Mouse (Mus musculus) limb, embryonic 15.5 days (tissue): ENCODE results near the gene St8sia1. TPM values are rescaled to one million over a fixed set of nuclear protein-coding genes. Genes with fewer than 3 reads are reported as not detected.

Experiments used
- ATAC-seq: fragments of 200-750 bp; cut with Nextera tagmentation; 2 replicates; pipeline ENCODE4 v1.8.0; 2017; ENCODE audit warnings: low read depth, moderate TSS enrichment; ENCODE audit not compliant: insufficient number of reproducible peaks, low FRiP score, low TSS enrichment
- H3K27ac ChIP-seq: fragments of 300-500 bp; sonication (generic); 2 replicates; pipeline ENCODE4 v1.5.1; 2015; ENCODE audit warnings: moderate library complexity, mild to moderate bottlenecking, inconsistent platforms
- H3K27me3 ChIP-seq: fragments of 300-500 bp; sonication (generic); 2 replicates; pipeline ENCODE4 v1.6.1; 2015; ENCODE audit warnings: inconsistent platforms
- H3K36me3 ChIP-seq: fragments of 300-500 bp; sonication (generic); 2 replicates; pipeline ENCODE4 v1.6.1; 2015; ENCODE audit warnings: inconsistent platforms
- H3K4me1 ChIP-seq: fragments of 300-500 bp; sonication (generic); 2 replicates; pipeline ENCODE4 v1.6.1; 2015; ENCODE audit warnings: inconsistent platforms
- H3K4me2 ChIP-seq: fragments of 300-500 bp; sonication (generic); 2 replicates; pipeline ENCODE4 v1.6.1; 2015; ENCODE audit warnings: mild to moderate bottlenecking, inconsistent platforms
- H3K4me3 ChIP-seq: fragments of 300-500 bp; sonication (generic); 2 replicates; pipeline ENCODE4 v1.5.1; 2015; ENCODE audit warnings: mild to moderate bottlenecking, inconsistent platforms
- H3K9ac ChIP-seq: fragments of 300-500 bp; sonication (generic); 2 replicates; pipeline ENCODE4 v1.6.1; 2015; ENCODE audit warnings: inconsistent platforms
- H3K9me3 ChIP-seq: fragments of 300-500 bp; sonication (generic); 2 replicates; pipeline ENCODE4 v1.6.1; 2016; ENCODE audit warnings: inconsistent platforms
- WGBS: fragments of 180-500 bp; shearing (Covaris S2); methylation state at CpG from one replicate; pipeline ENCODE4 v1.1.7; 2015; 5-methylcytosine and 5-hydroxymethylcytosine counted together
- polyA plus RNA-seq: library from polyadenylated mRNA; unstranded; fragments of >200 nt; fragmentation: Nextera tagmentation; extraction: Ambion mirVana; gene quantifications from 2 replicates; pipeline ENCODE4 v1.2.1, GENCODE M21; 2015

The St8sia1 gene
- polyA plus RNA-seq, 1 experiment from 2014 or later = 0.74 TPM

GRCm38 (mm10) chr6:142885364-142886154, 78.7 kb downstream of the St8sia1 start:
- Histone ChIP-seq H3K4me3 (no peak overlapping the region), H3K27ac (no peak overlapping the region), H3K36me3 (no peaks in the 10 kb centered on the region), H3K9ac (no peak overlapping the region), H3K4me2 (no peak overlapping the region), H3K9me3 (no peaks in the 10 kb centered on the region), H3K4me1 (0 out of 2 replicates have a peak, but pooled peaks cover 2% of the 10 kb centered on the region), H3K27me3 (no peaks in the 10 kb centered on the region)
- 73% methylated on average over 11 of the region's 11 CpGs for WGBS
- ATAC-seq = no peak

DNA sequence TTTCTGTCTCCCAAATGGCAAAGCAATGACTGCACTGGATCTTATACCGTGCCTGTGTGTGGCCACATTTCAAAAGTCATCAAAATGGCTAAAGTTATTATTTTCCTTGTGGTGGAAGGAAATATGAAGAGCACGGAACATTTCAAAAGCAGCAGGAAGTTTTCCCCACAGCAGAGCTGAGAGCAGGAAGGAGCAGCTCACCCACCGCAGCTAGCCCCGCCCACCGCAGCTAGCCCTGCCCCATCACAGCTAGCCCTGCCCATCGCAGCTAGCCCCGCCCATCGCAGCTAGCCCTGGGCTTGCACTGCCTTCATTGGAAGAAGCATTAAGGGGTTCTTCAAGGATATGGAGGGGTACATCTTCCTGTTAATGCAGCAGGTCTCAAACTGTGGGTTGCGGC, 80.1 kb downstream of the St8sia1 start:
- H3K36me3 ChIP-seq = no peaks in the 10 kb centered on the region
- H3K27ac ChIP-seq = no peak overlapping the region
- no peaks in the 10 kb centered on the region for H3K9me3 ChIP-seq
- no peak overlapping the region for H3K9ac ChIP-seq
- no peak overlapping the region for H3K4me2 ChIP-seq
- WGBS = 58% methylated on average over 9 of the region's 9 CpGs
- no peak for ATAC-seq
- no peaks in the 10 kb centered on the region for H3K27me3 ChIP-seq
- no peak overlapping the region for H3K4me3 ChIP-seq
- peaks cover 8% of the 10 kb centered on the region for H3K4me1 ChIP-seq

DNA sequence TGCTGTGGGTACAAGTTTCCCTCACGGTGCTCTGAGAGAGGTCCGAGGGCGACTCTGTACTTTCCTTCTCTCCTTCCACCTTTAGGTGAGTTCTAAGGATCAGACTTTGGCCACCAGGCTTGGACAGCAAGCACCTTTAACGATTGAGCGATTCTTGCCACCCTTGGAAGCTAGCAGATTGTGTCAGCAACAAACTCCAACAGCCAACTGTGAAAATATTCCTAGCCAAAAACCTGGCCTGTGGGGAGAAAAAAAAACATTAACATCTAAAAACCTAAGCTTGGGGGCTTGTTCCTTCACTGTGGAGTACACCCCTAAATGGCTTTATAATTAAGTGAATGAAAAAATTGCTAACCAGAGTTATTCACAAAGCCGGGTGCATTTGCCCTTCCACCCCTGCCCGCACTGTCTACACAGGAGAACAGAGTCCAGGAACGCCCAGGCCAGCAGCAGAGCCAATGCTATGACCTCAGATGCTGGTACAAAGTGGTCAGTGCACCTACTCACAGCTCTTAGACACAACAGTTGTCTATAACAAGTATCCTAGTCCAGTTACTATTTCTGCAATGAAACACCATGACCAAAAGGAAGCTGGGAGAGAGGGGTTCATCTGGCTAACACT, 83.3 kb downstream of the St8sia1 start:
- 83% methylated on average over 8 of the region's 8 CpGs for WGBS
- H3K4me2 ChIP-seq = no peak overlapping the region
- H3K27ac ChIP-seq = no peak overlapping the region
- no peak overlapping the region for H3K4me3 ChIP-seq
- H3K9me3 ChIP-seq = no peaks in the 10 kb centered on the region
- ATAC-seq = no peak
- peaks cover 17% of the 10 kb centered on the region for H3K4me1 ChIP-seq
- no peaks in the 10 kb centered on the region for H3K27me3 ChIP-seq
- H3K36me3 ChIP-seq = no peaks in the 10 kb centered on the region
- no peak overlapping the region for H3K9ac ChIP-seq

- peak; percentile 24; the same call in 1 of the 2 replicates for ATAC-seq
- Histone ChIP-seq H3K27me3 (no peaks in the 10 kb centered on the region), H3K36me3 (no peaks in the 10 kb centered on the region), H3K9me3 (no peaks in the 10 kb centered on the region), H3K4me1 (peaks cover 16% of the 10 kb centered on the region), H3K9ac (no peak overlapping the region), H3K4me3 (no peak overlapping the region), H3K27ac (no peak overlapping the region), H3K4me2 (no peak overlapping the region)
- WGBS = 25% methylated on average over 15 of the region's 15 CpGs
Observed at GRCm38 (mm10) chr6:142878744-142879701, 85.2 kb downstream of the St8sia1 start.

DNA sequence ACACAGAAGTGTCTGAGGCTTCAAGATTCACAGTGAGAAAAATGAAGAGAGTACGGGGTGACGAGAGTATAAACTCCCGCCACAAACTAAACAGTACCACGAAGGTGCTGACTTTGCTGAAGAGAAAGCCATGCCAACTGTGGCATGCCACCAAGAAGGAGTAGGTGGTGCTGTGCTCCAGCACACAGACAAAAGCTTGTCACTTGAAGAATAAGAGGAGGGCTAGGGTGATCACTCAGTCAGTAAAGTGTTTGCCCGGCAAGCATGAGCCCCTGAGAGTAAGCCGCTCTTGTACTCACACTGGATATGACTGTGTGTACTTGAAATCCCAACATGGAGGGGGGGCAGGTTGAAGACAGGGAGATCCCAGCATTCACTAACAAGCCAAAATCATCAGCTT, 87.0 kb downstream of the St8sia1 start:
- Histone ChIP-seq H3K4me1 (peaks cover 16% of the 10 kb centered on the region), H3K36me3 (no peaks in the 10 kb centered on the region), H3K9me3 (no peaks in the 10 kb centered on the region), H3K9ac (no peak overlapping the region), H3K27ac (no peak overlapping the region), H3K4me2 (no peak overlapping the region), H3K4me3 (no peak overlapping the region), H3K27me3 (no peaks in the 10 kb centered on the region)
- WGBS = 69% methylated on average over 6 of the region's 6 CpGs
- ATAC-seq = no peak

GRCm38 (mm10) chr6:142876279-142876899, 87.9 kb downstream of the St8sia1 start:
- Histone ChIP-seq H3K4me2 (no peak overlapping the region), H3K4me1 (peaks cover 16% of the 10 kb centered on the region), H3K9me3 (no peaks in the 10 kb centered on the region), H3K4me3 (no peak overlapping the region), H3K9ac (no peak overlapping the region), H3K27ac (no peak overlapping the region), H3K27me3 (no peaks in the 10 kb centered on the region), H3K36me3 (no peaks in the 10 kb centered on the region)
- WGBS = 38% methylated on average over 8 of the region's 8 CpGs
- no peak for ATAC-seq

DNA sequence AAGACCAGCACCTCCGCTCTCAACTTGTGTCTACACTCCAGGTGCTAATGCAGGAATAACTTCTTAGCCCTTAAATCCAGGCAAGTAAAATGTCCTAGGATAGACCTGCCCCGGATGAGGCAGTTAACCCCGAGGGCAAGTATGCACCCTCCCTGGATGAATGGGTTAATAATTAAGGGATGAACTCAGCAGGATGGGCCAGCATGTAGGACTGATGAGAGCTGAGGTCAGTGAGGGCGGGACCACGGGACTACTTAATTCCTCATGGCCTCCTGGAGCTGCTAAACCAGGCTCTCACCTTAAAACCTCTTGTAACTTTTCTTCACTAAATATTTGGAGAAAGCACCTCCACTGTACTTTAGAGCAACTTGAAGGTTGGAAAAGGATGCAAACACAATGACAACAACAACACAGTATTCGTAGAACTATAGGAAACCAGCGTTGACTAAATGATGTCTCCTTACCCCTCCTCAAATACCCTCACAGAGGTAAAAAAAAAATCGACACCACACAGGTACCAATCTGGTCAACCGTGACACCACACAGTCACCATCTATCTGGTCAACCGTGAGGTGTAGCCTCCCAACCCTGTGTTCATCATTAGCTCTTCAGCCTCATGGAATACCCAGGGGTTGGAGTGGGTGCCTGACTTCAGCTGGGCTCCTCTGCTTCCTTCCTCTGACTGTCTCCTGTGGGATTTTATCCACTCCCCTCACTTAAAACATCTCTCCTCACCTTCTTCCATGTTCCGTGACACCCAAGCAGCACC, 90.3 kb downstream of the St8sia1 start:
- whole genome bisulfite sequencing = 77% methylated on average over 11 of the region's 11 CpGs
- no peaks in the 10 kb centered on the region for H3K27me3 ChIP-seq
- no peak overlapping the region for H3K4me2 ChIP-seq
- no peak overlapping the region for H3K9ac ChIP-seq
- no peak overlapping the region for H3K27ac ChIP-seq
- H3K36me3 ChIP-seq = no peaks in the 10 kb centered on the region
- no peak for ATAC-seq
- peaks cover 8% of the 10 kb centered on the region for H3K4me1 ChIP-seq
- no peak overlapping the region for H3K4me3 ChIP-seq
- H3K9me3 ChIP-seq = no peaks in the 10 kb centered on the region

GRCm38 (mm10) chr6:142869715-142870422, 94.4 kb downstream of the St8sia1 start:
- H3K9ac ChIP-seq = no peak overlapping the region

GRCm38 (mm10) chr6:142867471-142868055, 96.7 kb downstream of the St8sia1 start:
- H3K27ac ChIP-seq = no peak overlapping the region
- H3K9ac ChIP-seq = no peak overlapping the region
- no peaks in the 10 kb centered on the region for H3K36me3 ChIP-seq
- H3K4me2 ChIP-seq = no peak overlapping the region
- no peaks in the 10 kb centered on the region for H3K4me1 ChIP-seq
- H3K9me3 ChIP-seq = no peaks in the 10 kb centered on the region
- WGBS = 19% methylated on average over 9 of the region's 9 CpGs
- no peaks in the 10 kb centered on the region for H3K27me3 ChIP-seq
- H3K4me3 ChIP-seq = no peak overlapping the region
- ATAC-seq = no peak

More at GRCm38 (mm10) chr6:142869715-142870422, 94.4 kb downstream of the St8sia1 start:
- H3K4me2 ChIP-seq = no peak overlapping the region
- no peaks in the 10 kb centered on the region for H3K9me3 ChIP-seq
- no peaks in the 10 kb centered on the region for H3K36me3 ChIP-seq
- no peak for ATAC-seq
- H3K27me3 ChIP-seq = no peaks in the 10 kb centered on the region
- H3K4me3 ChIP-seq = no peak overlapping the region
- H3K4me1 ChIP-seq = no peaks in the 10 kb centered on the region
- WGBS = 64% methylated on average over 7 of the region's 7 CpGs
- H3K27ac ChIP-seq = no peak overlapping the region

DNA sequence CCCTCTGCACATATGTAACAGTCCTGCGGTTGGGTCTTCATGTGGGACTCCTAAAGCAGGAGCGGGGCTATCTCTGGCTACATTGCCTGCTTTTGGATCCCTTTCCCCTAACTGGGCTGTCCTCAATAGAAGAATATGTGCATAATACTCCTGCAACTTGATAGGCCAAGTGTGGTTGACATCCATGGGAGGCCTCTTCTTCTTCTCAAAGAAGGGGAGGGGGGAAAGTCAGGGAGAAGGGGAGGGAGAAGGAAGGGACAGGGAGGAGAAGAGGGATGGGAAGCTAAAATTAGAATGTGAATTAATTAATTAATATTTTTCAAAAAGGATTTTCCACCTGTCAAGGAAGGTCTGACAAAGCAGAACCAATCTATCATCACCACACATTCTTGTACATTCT, 97.2 kb downstream of the St8sia1 start:
- no peaks in the 10 kb centered on the region for H3K9me3 ChIP-seq
- no peak for ATAC-seq
- H3K27me3 ChIP-seq = no peaks in the 10 kb centered on the region
- no peak overlapping the region for H3K27ac ChIP-seq
- H3K4me1 ChIP-seq = no peaks in the 10 kb centered on the region
- H3K9ac ChIP-seq = no peak overlapping the region
- no peak overlapping the region for H3K4me3 ChIP-seq
- WGBS = 95% methylated on average over 2 of the region's 2 CpGs
- no peaks in the 10 kb centered on the region for H3K36me3 ChIP-seq
- H3K4me2 ChIP-seq = no peak overlapping the region
